Mouse (Mus musculus) monocyte, adult 2 months (primary cell): ENCODE data around the gene 2010111I01Rik.

Source experiments
- DNase-seq, 2 experiments: peaks; one replicate each; pipeline ENCODE4 v3.0.0; 2022; ENCODE audit warnings: low spot score in 2 of 2, low read depth in 1 of 2

The 2010111I01Rik gene

GRCm38 (mm10) chr13:63023243-63024217 lies 58.8 kb downstream of the 2010111I01Rik start:
- DNase-seq: no peak

- no peak for DNase-seq
Measured at GRCm38 (mm10) chr13:63030023-63030422, 65.3 kb downstream of the 2010111I01Rik start.

- DNase-seq: no peak
Measured at GRCm38 (mm10) chr13:63031244-63031643, 66.6 kb downstream of the 2010111I01Rik start.

GRCm38 (mm10) chr13:63032304-63032830 lies 67.7 kb downstream of the 2010111I01Rik start:
- DNase-seq: no peak

GRCm38 (mm10) chr13:63032958-63033357 lies 68.3 kb downstream of the 2010111I01Rik start:
- DNase-seq: no peak

GRCm38 (mm10) chr13:63033364-63033763 lies 68.7 kb downstream of the 2010111I01Rik start:
- no peak for DNase-seq

- DNase-seq: no peak
Measured at GRCm38 (mm10) chr13:63034666-63035065, 70.0 kb downstream of the 2010111I01Rik start.

- DNase-seq: no peak
Measured at GRCm38 (mm10) chr13:63037906-63038305, 73.2 kb downstream of the 2010111I01Rik start.

- no peak for DNase-seq
Measured at GRCm38 (mm10) chr13:63038415-63038814, 73.7 kb downstream of the 2010111I01Rik start.

- no peak for DNase-seq
Measured at GRCm38 (mm10) chr13:63038871-63039270, 74.2 kb downstream of the 2010111I01Rik start.

- DNase-seq: no peak
Measured at GRCm38 (mm10) chr13:63039326-63039725, 74.6 kb downstream of the 2010111I01Rik start.

GRCm38 (mm10) chr13:63039848-63040247 lies 75.2 kb downstream of the 2010111I01Rik start:
- no peak for DNase-seq

- no peak for DNase-seq
Measured at GRCm38 (mm10) chr13:63045504-63046205, 81.0 kb downstream of the 2010111I01Rik start.

GRCm38 (mm10) chr13:63046206-63047020 lies 81.7 kb downstream of the 2010111I01Rik start:
- no peak for DNase-seq

GRCm38 (mm10) chr13:63063706-63064105 lies 99.0 kb downstream of the 2010111I01Rik start:
- DNase-seq: no peak

GRCm38 (mm10) chr13:63066607-63067006 lies 101.9 kb downstream of the 2010111I01Rik start:
- no peak for DNase-seq

- no peak for DNase-seq
Measured at GRCm38 (mm10) chr13:63068371-63069136, 103.9 kb downstream of the 2010111I01Rik start.

- no peak for DNase-seq
Measured at GRCm38 (mm10) chr13:63071874-63072273, 107.2 kb downstream of the 2010111I01Rik start.

- no peak for DNase-seq
Measured at GRCm38 (mm10) chr13:63072376-63072775, 107.7 kb downstream of the 2010111I01Rik start.
